Mouse (Mus musculus): ENCODE results near the gene Adamts4. TPM values are rescaled to one million over a fixed set of nuclear protein-coding genes. Genes with fewer than 3 reads are reported as not detected.

The Adamts4 gene
- polyA plus RNA-seq, 2 experiments = 8.6 to 10.1 TPM

DNA sequence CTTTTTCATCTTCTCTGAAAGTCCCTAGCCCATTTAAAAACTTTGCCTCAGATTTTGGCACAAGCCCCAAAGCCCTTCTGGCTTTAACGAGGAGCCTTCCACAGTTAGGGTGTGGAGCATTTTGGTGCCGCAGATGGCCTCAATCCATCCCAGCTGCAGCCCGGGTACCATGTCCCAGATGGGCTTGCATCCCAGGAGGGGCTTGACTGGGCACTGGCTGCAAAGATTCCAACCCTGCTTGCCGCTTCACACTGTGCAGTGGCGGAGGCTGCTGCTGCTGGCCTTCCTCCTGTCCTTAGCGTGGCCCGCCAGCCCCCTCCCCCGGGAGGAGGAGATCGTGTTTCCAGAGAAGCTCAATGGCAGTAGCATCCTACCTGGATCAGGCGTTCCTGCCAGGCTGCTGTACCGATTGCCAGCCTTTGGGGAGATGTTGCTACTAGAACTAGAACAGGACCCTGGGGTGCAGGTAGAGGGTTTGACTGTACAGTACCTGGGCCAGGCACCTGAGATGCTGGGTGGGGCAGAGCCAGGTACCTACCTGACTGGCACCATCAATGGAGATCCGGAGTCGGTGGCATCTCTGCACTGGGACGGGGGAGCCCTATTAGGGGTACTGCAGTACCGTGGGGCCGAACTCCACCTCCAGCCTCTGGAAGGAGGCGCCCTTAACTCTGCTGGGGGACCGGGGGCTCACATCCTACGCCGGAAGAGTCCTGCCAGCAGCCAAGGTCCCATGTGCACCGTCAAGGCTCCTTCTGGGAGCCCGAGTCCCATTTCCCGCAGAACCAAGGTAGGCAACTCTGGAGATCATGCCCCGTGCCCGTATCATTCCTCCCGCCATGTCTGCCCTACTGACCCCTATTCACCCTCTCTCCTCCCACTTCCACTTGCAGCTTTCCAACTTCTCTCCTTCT lies 716 bp downstream of the Adamts4 start, which contains the start of gene Ndufs2:
Gene Ndufs2, minus strand, starts transcription at position 709 of the 914 bp plus-strand sequence.
- peak within 1 kb of the TSS; percentile 70 for H3K4me2 ChIP-seq (replicated peaks; ENCODE audit: low read depth, low read length, severe bottlenecking)
- no peak for TF ChIP-seq POLR2A (IDR thresholded peaks at IDR 0.05; ENCODE audit: borderline replicate concordance, extremely low read depth, insufficient read depth, insufficient read length)
- no peaks in the 10 kb centered on the region for H3K9me3 ChIP-seq (ENCODE audit: control insufficient read depth, low read length)
- DNase-seq (ENCODE audit: low spot score) (peak; percentile 46), ATAC-seq (ENCODE audit: low FRiP score, low read depth) (0 out of 2 replicates have a peak, but pooled peaks have one; percentile 2)
- H3K36me3 ChIP-seq (ENCODE audit: control insufficient read depth, insufficient read depth, low read length) = peaks cover 14% of the 10 kb centered on the region; the same call in 1 of the 2 replicates
- H3K27me3 ChIP-seq (ENCODE audit: control insufficient read depth, insufficient read depth, low read length) = no peaks in the 10 kb centered on the region
- H3K4me1 ChIP-seq (ENCODE audit: control insufficient read depth, insufficient read depth, low read length) = peaks cover 45% of the 10 kb centered on the region
- H3K9ac ChIP-seq (ENCODE audit: low read depth, low read length, severe bottlenecking) = peak within 1 kb of the TSS; percentile 52
- peak within 1 kb of the TSS; percentile 94 for H3K27ac ChIP-seq (replicated peaks; ENCODE audit: low read depth, low read length)
- 14% methylated on average over 23 of the region's 26 CpGs for WGBS
- H3K4me3 ChIP-seq (replicated peaks; ENCODE audit: low read length) = peak within 1 kb of the TSS; percentile 39

GRCm38 (mm10) chr1:171251594-171252324 lies 1.5 kb downstream of the Adamts4 start:
- Histone ChIP-seq H3K9me3 (ENCODE audit: control insufficient read depth, low read length) (no peaks in the 10 kb centered on the region), H3K4me3 (replicated peaks; ENCODE audit: low read length) (peak overlapping the region; percentile 39), H3K27ac (replicated peaks; ENCODE audit: low read depth, low read length) (peak overlapping the region; percentile 94), H3K36me3 (ENCODE audit: control insufficient read depth, insufficient read depth, low read length) (peaks cover 21% of the 10 kb centered on the region; the same call in 1 of the 2 replicates), H3K27me3 (ENCODE audit: control insufficient read depth, insufficient read depth, low read length) (no peaks in the 10 kb centered on the region), H3K4me2 (replicated peaks; ENCODE audit: low read depth, low read length, severe bottlenecking) (peak overlapping the region; percentile 70), H3K9ac (ENCODE audit: low read depth, low read length, severe bottlenecking) (peak overlapping the region; percentile 52), H3K4me1 (ENCODE audit: control insufficient read depth, insufficient read depth, low read length) (peaks cover 40% of the 10 kb centered on the region)
- WGBS = 2% methylated on average over 13 of the region's 13 CpGs
- no peak for TF ChIP-seq POLR2A (IDR thresholded peaks at IDR 0.05; ENCODE audit: borderline replicate concordance, extremely low read depth, insufficient read depth, insufficient read length)
- ATAC-seq (ENCODE audit: low FRiP score, low read depth) = peak; percentile 51
- DNase-seq (ENCODE audit: low spot score) = peak; percentile 77

GRCm38 (mm10) chr1:171252415-171252814 lies 2.2 kb downstream of the Adamts4 start:
- H3K27me3 ChIP-seq (ENCODE audit: control insufficient read depth, insufficient read depth, low read length) = no peaks in the 10 kb centered on the region
- H3K4me3 ChIP-seq (replicated peaks; ENCODE audit: low read length) = peak overlapping the region; percentile 39
- peaks cover 40% of the 10 kb centered on the region for H3K4me1 ChIP-seq (ENCODE audit: control insufficient read depth, insufficient read depth, low read length)
- H3K36me3 ChIP-seq (ENCODE audit: control insufficient read depth, insufficient read depth, low read length) = peaks cover 23% of the 10 kb centered on the region
- peak; percentile 4 for ATAC-seq (ENCODE audit: low FRiP score, low read depth)
- WGBS = 37% methylated on average over 17 of the region's 17 CpGs
- H3K9ac ChIP-seq (ENCODE audit: low read depth, low read length, severe bottlenecking) = peak overlapping the region; percentile 52
- peak overlapping the region; percentile 94 for H3K27ac ChIP-seq (replicated peaks; ENCODE audit: low read depth, low read length)
- peak overlapping the region; percentile 70 for H3K4me2 ChIP-seq (replicated peaks; ENCODE audit: low read depth, low read length, severe bottlenecking)
- peak; percentile 30 for DNase-seq (ENCODE audit: low spot score)
- no peaks in the 10 kb centered on the region for H3K9me3 ChIP-seq (ENCODE audit: control insufficient read depth, low read length)
- TF ChIP-seq POLR2A (IDR thresholded peaks at IDR 0.05; ENCODE audit: borderline replicate concordance, extremely low read depth, insufficient read depth, insufficient read length) = no peak

GRCm38 (mm10) chr1:171256095-171256818 lies 6.0 kb downstream of the Adamts4 start:
- Histone ChIP-seq H3K4me3 (replicated peaks; ENCODE audit: low read length) (no peak overlapping the region), H3K27me3 (ENCODE audit: control insufficient read depth, insufficient read depth, low read length) (no peaks in the 10 kb centered on the region), H3K9me3 (ENCODE audit: control insufficient read depth, low read length) (no peaks in the 10 kb centered on the region), H3K4me2 (replicated peaks; ENCODE audit: low read depth, low read length, severe bottlenecking) (no peak overlapping the region), H3K4me1 (ENCODE audit: control insufficient read depth, insufficient read depth, low read length) (peaks cover 12% of the 10 kb centered on the region), H3K9ac (ENCODE audit: low read depth, low read length, severe bottlenecking) (no peak overlapping the region), H3K36me3 (ENCODE audit: control insufficient read depth, insufficient read depth, low read length) (peaks cover 44% of the 10 kb centered on the region), H3K27ac (replicated peaks; ENCODE audit: low read depth, low read length) (no peak overlapping the region)
- 91% methylated on average over 24 of the region's 24 CpGs for WGBS
- DNase-seq (ENCODE audit: low spot score) (no peak), ATAC-seq (ENCODE audit: low FRiP score, low read depth) (no peak)
- TF ChIP-seq POLR2A (IDR thresholded peaks at IDR 0.05; ENCODE audit: borderline replicate concordance, extremely low read depth, insufficient read depth, insufficient read length) = no peak

All from limb, embryonic 14.5 days (tissue).